Mouse (Mus musculus) kidney, embryonic 15.5 days (tissue): ENCODE measurements around the gene Prpsap1. TPM values are rescaled to one million over a fixed set of nuclear protein-coding genes. Genes with fewer than 3 reads are reported as not detected.
"Not testable (repeated sequence)": the region's sequence is repeated elsewhere in the genome, so short reads cannot be mapped to it uniquely, and the experiment has no call there.

Experiments
- ATAC-seq: fragments of 200-750 bp; cut with Nextera tagmentation; replicated peaks from 2 replicates; pipeline ENCODE4 v1.8.0; 2017; ENCODE audit warnings: moderate TSS enrichment; ENCODE audit not compliant: low FRiP score
- H3K27ac ChIP-seq: fragments of 300-500 bp; sonication (generic); 2 replicates; pipeline ENCODE4 v1.5.1; 2015; ENCODE audit warnings: mild to moderate bottlenecking, inconsistent platforms
- H3K27me3 ChIP-seq: fragments of 300-500 bp; sonication (generic); 2 replicates; pipeline ENCODE4 v1.6.1; 2015; ENCODE audit warnings: inconsistent platforms
- H3K36me3 ChIP-seq: fragments of 300-500 bp; sonication (generic); 2 replicates; pipeline ENCODE4 v1.6.1; 2015; ENCODE audit warnings: inconsistent platforms
- H3K4me1 ChIP-seq: fragments of 300-500 bp; sonication (generic); 2 replicates; pipeline ENCODE4 v1.6.1; 2015; ENCODE audit warnings: inconsistent platforms
- H3K4me2 ChIP-seq: fragments of 300-500 bp; sonication (generic); 2 replicates; pipeline ENCODE4 v1.6.1; 2015; ENCODE audit warnings: moderate library complexity, mild to moderate bottlenecking, inconsistent platforms
- H3K4me3 ChIP-seq: fragments of 300-500 bp; sonication (generic); replicated peaks from 2 replicates; pipeline ENCODE4 v1.5.1; 2015; ENCODE audit warnings: mild to moderate bottlenecking, inconsistent platforms
- H3K9ac ChIP-seq: fragments of 300-500 bp; sonication (generic); 2 replicates; pipeline ENCODE4 v1.6.1; 2015; ENCODE audit warnings: mild to moderate bottlenecking, inconsistent platforms
- H3K9me3 ChIP-seq: fragments of 300-500 bp; sonication (generic); replicated peaks from 2 replicates; pipeline ENCODE4 v1.6.1; 2016; ENCODE audit warnings: inconsistent platforms
- WGBS: fragments of 180-500 bp; shearing (Covaris S2); methylation state at CpG from one replicate; pipeline ENCODE4 v1.1.7; 2015; ENCODE audit warnings: mixed read lengths; 5-methylcytosine and 5-hydroxymethylcytosine counted together
- polyA plus RNA-seq: library from polyadenylated mRNA; unstranded; fragments of >200 nt; fragmentation: Nextera tagmentation; extraction: Ambion mirVana; gene quantifications from 2 replicates; pipeline ENCODE4 v1.2.1, GENCODE M21; 2015

The Prpsap1 gene
- polyA plus RNA-seq, 1 experiment from 2014 or later = 208 TPM

DNA sequence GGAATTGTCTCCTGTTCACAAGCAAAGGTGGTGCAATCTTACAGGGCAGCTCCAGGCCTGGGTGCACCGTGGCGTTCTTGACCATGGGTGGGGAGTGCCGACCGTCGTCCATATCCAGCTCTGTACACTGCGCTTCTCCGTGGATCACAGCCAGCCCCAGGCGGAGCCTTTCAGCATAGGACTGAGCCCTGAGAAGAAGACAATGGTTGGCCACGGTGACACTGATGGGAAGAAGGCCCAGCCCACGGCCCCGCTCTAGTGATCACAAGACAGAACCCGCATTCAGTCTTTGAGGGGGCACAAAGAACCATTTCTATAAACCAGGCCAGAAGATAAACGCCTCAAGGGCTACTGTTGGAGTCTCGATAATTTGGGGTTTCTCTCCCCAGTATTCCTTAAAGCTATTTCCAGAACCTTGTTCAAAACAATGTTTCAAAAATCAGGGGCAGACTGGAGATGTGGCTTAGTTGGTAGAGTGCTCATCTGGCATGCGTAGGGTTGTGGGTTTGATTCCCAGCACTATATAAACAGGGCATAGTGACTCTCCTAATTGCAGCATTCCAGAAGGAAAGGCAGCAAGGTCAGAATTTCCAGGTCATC is 16.7 kb downstream of the Prpsap1 start:
- H3K9ac ChIP-seq = no peak overlapping the region
- WGBS = 85% methylated on average over 15 of the region's 15 CpGs
- no peaks in the 10 kb centered on the region for H3K27me3 ChIP-seq
- no peak overlapping the region for H3K4me2 ChIP-seq
- H3K9me3 ChIP-seq = no peaks in the 10 kb centered on the region
- no peaks in the 10 kb centered on the region for H3K4me1 ChIP-seq
- H3K4me3 ChIP-seq = no peak overlapping the region
- peaks cover 98% of the 10 kb centered on the region for H3K36me3 ChIP-seq
- no peak overlapping the region for H3K27ac ChIP-seq
- ATAC-seq = no peak

DNA sequence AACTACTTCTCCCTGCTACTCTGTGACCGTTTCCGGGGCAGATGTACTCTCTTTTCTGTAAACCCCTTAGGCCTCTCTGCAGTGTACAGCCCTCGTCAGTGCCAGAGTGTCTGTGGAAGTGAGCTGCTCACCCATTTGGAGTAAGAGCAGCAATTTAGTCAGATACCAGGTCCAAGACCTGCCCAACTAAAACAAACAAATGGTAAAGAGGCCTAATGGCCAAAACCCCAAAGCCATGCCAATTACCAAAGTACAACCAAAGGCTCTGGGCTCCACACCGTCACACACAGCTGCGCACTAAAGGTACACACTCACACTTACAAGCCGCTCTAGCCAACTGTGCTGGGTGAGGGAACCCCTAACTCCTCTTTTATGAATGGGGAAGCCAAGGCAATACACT is 17.3 kb downstream of the Prpsap1 start:
- Histone ChIP-seq H3K27me3 (no peaks in the 10 kb centered on the region), H3K4me2 (no peak overlapping the region), H3K9ac (no peak overlapping the region), H3K4me1 (no peaks in the 10 kb centered on the region), H3K4me3 (no peak overlapping the region), H3K27ac (no peak overlapping the region), H3K9me3 (no peaks in the 10 kb centered on the region), H3K36me3 (peaks cover 98% of the 10 kb centered on the region)
- no peak for ATAC-seq
- 84% methylated on average over 6 of the region's 6 CpGs for whole genome bisulfite sequencing

DNA sequence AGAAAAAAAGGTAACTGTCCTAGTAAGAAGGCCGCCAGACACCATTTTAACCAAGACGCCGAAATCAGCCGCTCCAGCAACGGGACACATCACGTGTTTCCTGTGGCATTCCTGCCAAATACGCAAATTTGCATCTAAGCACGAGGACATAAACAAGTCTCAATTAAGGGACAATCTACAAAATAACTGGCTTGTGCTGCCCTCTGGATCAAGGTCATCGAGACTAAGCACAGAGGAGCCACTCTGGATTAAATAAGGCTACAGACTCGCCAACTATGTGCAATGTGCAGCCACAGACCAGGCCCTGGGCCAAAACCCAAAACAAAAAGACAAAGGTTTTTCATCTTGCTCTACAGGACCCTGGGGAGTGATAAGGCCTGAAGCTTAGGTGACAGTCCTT is 18.0 kb downstream of the Prpsap1 start:
- no peak overlapping the region for H3K4me3 ChIP-seq
- ATAC-seq = no peak
- H3K27me3 ChIP-seq = no peaks in the 10 kb centered on the region
- no peaks in the 10 kb centered on the region for H3K9me3 ChIP-seq
- 94% methylated on average over 10 of the region's 10 CpGs for WGBS
- H3K36me3 ChIP-seq = peaks cover 98% of the 10 kb centered on the region
- H3K4me1 ChIP-seq = no peaks in the 10 kb centered on the region
- no peak overlapping the region for H3K9ac ChIP-seq
- H3K27ac ChIP-seq = no peak overlapping the region
- H3K4me2 ChIP-seq = no peak overlapping the region

DNA sequence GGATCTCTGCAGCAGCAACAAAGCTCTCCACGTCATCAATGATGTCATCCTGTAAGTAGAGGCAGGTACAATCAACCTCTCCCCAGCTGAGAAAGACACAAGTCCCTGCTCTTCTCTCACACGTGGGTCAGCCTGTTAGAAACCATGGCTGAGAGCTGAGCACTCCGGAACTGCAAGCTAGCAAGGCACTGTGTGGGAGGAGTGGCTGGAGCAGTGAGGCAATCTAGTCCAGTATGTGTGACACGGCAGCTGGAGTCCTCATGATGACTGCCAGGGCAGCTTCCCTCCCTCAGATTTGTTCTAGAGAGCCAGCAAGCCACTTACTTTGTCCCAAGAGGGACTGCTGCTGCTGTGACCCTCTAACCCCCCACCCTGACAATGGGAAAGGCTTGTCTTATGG is 21.7 kb downstream of the Prpsap1 start:
- Histone ChIP-seq H3K27ac (no peak overlapping the region), H3K9me3 (no peaks in the 10 kb centered on the region), H3K4me1 (no peaks in the 10 kb centered on the region), H3K36me3 (peaks cover 77% of the 10 kb centered on the region), H3K4me2 (no peak overlapping the region), H3K27me3 (no peaks in the 10 kb centered on the region), H3K4me3 (no peak overlapping the region), H3K9ac (no peak overlapping the region)
- no peak for ATAC-seq
- WGBS = 68% methylated on average over 4 of the region's 4 CpGs

DNA sequence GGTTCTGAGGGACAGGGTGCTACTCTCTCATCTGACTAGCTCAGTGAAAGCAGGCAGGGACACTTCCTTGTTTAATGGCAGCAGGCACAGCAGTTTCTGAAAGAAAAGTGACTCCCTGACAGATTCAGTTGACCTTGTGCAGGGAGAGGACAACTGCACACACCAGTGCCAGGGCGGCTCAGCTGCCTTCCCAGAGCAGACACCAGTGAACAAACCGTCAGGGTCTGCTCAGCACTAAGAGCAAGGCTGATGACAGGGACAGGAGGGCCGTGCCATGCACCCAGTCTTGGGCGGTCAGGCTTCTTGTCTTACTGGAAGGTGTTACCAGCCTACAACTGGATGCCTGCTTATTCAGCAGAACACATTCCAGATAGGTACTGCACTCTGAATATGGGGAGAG is 23.1 kb downstream of the Prpsap1 start:
- H3K36me3 ChIP-seq = peaks cover 63% of the 10 kb centered on the region
- H3K4me2 ChIP-seq = no peak overlapping the region
- H3K27ac ChIP-seq = no peak overlapping the region
- WGBS = 88% methylated on average over 4 of the region's 4 CpGs
- no peak overlapping the region for H3K4me3 ChIP-seq
- H3K9me3 ChIP-seq = no peaks in the 10 kb centered on the region
- no peak for ATAC-seq
- no peaks in the 10 kb centered on the region for H3K4me1 ChIP-seq
- H3K27me3 ChIP-seq = no peaks in the 10 kb centered on the region
- H3K9ac ChIP-seq = no peak overlapping the region

DNA sequence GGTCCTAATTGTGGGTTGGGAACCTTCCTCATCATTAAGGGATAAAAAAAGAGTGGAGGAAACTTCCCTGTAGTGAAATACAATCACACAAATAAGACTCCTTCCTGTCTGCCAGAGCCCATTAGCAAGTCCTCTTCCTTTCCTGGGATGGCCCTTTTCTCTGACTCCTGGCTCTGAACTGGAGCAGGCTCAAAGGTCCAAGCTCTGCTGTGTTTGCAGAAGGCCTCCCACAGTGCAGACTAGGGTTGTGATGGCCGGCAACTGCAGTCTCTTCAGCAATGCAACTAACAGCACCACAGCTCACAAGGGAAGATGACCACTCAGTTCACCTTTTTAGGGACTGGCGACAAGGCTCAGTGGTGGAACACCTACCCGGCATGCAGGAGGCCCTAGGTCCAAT is 23.8 kb downstream of the Prpsap1 start:
- H3K9ac ChIP-seq = no peak overlapping the region
- H3K36me3 ChIP-seq = peaks cover 56% of the 10 kb centered on the region
- H3K4me2 ChIP-seq = no peak overlapping the region
- no peaks in the 10 kb centered on the region for H3K9me3 ChIP-seq
- no peak overlapping the region for H3K4me3 ChIP-seq
- WGBS = 83% methylated on average over 3 of the region's 3 CpGs
- no peak for ATAC-seq
- H3K27ac ChIP-seq = no peak overlapping the region
- no peaks in the 10 kb centered on the region for H3K27me3 ChIP-seq
- H3K4me1 ChIP-seq = no peaks in the 10 kb centered on the region

DNA sequence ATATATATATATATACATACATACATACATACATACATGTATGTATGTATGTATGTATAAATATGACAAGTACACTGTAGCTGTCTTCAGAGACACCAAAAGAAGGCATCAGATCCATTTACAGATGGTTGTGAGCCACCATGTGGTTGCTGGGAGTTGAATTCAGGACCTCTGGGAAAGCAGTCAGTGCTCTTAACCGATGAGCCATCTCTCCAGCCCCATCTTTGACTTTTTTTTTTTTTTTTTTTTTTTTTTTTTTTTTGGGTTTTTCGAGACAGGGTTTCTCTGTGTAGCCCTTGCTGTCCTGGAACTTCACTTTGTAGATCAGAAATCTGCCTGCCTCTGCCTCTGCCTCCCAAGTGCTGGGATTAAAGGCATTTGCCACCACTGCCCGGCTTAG is 25.7 kb downstream of the Prpsap1 start:
- 85% methylated on average over 3 of the region's 3 CpGs for WGBS
- not testable (repeated sequence) for ATAC-seq

DNA sequence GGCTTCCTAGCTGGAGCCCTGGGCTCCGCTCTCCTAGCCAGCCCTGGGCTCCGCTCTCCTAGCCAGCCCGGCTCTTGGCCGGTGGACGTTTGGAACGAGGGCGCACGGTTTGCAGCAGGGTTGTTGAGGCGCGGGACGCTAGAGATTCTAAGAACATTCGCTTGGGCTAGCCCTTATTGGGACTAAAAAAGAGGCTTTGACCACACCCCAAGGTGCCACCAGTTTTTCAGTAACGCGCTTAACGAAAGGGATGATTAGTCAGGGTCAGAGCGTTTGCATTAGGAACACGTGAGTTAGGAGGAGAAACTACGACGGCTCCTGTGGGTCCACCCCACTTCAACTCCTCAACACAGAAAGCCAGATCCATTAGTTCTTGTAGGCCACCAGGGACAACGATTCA is 27.9 kb downstream of the Prpsap1 start, which contains the start of gene Qrich2:
Gene Qrich2 (minus strand): TSS at position 101 of the 400 bp plus-strand sequence.
- Histone ChIP-seq H3K9ac (no peak within 1 kb of the TSS), H3K4me3 (no peak within 1 kb of the TSS), H3K27me3 (no peaks in the 10 kb centered on the region), H3K4me2 (no peak within 1 kb of the TSS), H3K27ac (no peak within 1 kb of the TSS), H3K36me3 (peaks cover 17% of the 10 kb centered on the region), H3K4me1 (peaks cover 4% of the 10 kb centered on the region), H3K9me3 (no peaks in the 10 kb centered on the region)
- no peak for ATAC-seq
- WGBS = 68% methylated on average over 20 of the region's 20 CpGs

More for the DNA sequence above, 25.7 kb downstream of the Prpsap1 start:
- peaks cover 39% of the 10 kb centered on the region for H3K36me3 ChIP-seq
- H3K9ac ChIP-seq, H3K27ac ChIP-seq, H3K4me1 ChIP-seq, H3K27me3 ChIP-seq, H3K4me2 ChIP-seq, H3K4me3 ChIP-seq, H3K9me3 ChIP-seq: not testable (repeated sequence)

DNA sequence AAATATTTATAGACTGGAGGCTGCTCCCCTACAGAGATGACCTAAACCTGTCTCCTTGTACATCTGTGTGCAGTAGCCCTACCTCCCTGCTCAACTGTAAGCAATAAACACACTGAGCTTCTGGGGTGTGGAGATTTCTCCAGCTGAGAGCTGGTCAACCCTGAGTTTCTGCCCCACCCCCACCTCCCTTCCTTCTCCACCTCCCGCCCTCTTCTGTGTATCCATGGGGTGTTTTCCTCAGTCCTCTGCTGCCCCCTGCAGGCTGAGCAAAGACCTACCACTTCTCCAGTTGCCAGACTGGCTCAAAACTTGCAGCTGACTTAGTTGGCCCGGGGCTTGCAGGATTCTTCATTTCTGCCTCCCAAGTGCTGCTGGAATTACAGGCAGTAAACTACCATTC is 30.2 kb downstream of the Prpsap1 start:
- WGBS = 3% methylated on average over 2 of the region's 2 CpGs
- Histone ChIP-seq H3K27ac (no peak overlapping the region), H3K9ac (no peak overlapping the region)

DNA sequence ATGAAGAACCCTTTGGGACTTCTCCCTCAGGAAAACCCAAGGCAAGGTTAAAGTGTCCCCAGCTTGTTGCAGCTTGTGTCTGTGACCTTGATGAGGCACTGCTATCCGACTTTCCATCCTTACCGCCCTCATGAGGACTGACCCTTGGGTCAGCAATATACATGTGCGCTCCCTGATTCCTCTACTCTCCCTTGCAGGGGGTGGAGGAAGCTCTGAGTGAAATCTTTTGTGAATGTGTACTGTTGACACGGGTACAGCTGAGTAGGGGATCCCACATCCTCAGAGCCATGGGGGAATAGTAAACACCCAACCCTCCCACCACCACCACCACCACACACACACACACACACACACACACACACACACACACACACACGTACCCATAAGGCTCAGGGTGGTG is 30.7 kb downstream of the Prpsap1 start:
- no peaks in the 10 kb centered on the region for H3K9me3 ChIP-seq
- H3K4me1 ChIP-seq = peaks cover 4% of the 10 kb centered on the region
- no peak overlapping the region for H3K9ac ChIP-seq
- 59% methylated on average over 5 of the region's 5 CpGs for WGBS
- H3K27me3 ChIP-seq = no peaks in the 10 kb centered on the region
- H3K4me2 ChIP-seq = no peak overlapping the region
- H3K27ac ChIP-seq = no peak overlapping the region
- ATAC-seq = no peak
- no peak overlapping the region for H3K4me3 ChIP-seq
- no peaks in the 10 kb centered on the region for H3K36me3 ChIP-seq

More for the DNA sequence above, 30.2 kb downstream of the Prpsap1 start:
- Histone ChIP-seq H3K4me1 (peaks cover 4% of the 10 kb centered on the region), H3K4me2 (no peak overlapping the region), H3K36me3 (no peaks in the 10 kb centered on the region), H3K9me3 (no peaks in the 10 kb centered on the region), H3K4me3 (no peak overlapping the region), H3K27me3 (no peaks in the 10 kb centered on the region)
- peak; percentile 54; the same call in 1 of the 2 replicates for ATAC-seq

DNA sequence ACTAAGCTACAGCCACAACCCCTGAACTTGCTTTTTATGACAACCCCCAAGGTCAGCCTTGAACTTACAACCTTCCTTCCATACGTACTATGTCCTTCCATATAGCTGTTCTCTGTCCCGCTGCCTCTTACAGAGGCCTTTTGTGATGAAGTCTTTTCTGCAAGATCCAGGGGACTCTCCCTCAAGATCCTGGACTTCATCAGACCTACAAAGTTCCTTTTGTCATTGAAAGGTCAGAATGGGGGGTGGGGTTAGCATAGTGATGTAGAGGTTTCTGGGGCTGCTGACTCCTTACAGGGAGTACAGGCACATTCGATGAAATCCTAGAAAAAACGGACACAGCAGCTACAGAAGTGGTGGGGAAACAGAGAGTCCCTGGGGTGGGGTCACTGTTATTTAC is 34.2 kb downstream of the Prpsap1 start:
- Histone ChIP-seq H3K4me2 (no peak overlapping the region), H3K27me3 (no peaks in the 10 kb centered on the region), H3K9ac (no peak overlapping the region), H3K36me3 (no peaks in the 10 kb centered on the region), H3K9me3 (no peaks in the 10 kb centered on the region), H3K27ac (no peak overlapping the region), H3K4me3 (no peak overlapping the region), H3K4me1 (peaks cover 4% of the 10 kb centered on the region)
- 69% methylated on average over 4 of the region's 4 CpGs for WGBS
- no peak for ATAC-seq

DNA sequence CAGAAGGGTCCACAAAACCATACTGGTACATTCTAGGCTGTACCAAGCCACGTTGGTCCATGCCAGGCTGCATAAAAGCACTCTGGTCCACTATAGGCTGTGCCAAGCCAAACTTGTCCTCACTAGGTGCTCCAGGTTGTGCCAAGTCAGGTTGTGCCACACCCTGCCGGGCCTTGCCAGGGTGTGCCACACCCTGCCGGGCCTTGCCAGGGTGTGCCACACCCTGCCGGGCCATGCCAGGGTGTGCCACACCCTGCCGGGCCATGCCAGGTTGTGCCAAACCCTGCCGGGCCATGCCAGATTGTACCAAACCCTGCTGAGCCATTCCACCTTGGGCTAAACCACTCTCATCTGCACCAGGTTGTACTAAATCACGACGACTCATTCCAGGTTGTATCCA is 37.8 kb downstream of the Prpsap1 start:
- Histone ChIP-seq H3K4me1 (no peaks in the 10 kb centered on the region), H3K27me3 (no peaks in the 10 kb centered on the region), H3K4me2 (no peak overlapping the region), H3K4me3 (no peak overlapping the region), H3K9me3 (no peaks in the 10 kb centered on the region), H3K36me3 (no peaks in the 10 kb centered on the region), H3K27ac (no peak overlapping the region), H3K9ac (no peak overlapping the region)
- ATAC-seq = no peak
- 77% methylated on average over 8 of the region's 8 CpGs for WGBS

DNA sequence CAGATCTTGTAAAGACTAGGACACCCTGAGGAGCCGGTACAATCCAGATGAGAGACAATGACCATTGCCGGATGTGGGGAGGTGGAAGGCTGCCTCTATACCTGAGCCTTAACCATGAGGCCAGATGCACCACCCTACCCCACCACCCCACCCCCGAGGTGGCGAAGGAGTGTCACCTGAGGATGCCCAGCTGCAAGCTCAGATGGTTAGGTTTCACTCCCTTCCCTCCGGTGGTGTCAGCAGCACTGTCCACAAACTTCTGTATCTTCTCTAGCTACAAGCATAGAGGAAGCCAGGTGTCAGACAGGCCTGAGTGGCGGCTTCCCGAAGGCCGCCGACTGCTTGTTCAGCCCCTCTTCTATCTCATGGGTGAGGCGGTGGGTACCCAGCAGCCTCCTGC is 40.1 kb downstream of the Prpsap1 start:
- Histone ChIP-seq H3K27me3 (no peaks in the 10 kb centered on the region), H3K9ac (no peak overlapping the region), H3K4me1 (no peaks in the 10 kb centered on the region), H3K4me3 (no peak overlapping the region), H3K27ac (no peak overlapping the region), H3K9me3 (no peaks in the 10 kb centered on the region; the same call in 1 of the 2 replicates), H3K36me3 (no peaks in the 10 kb centered on the region), H3K4me2 (no peak overlapping the region)
- WGBS = 87% methylated on average over 10 of the region's 10 CpGs
- ATAC-seq = no peak
